In the genomic region with DNA sequence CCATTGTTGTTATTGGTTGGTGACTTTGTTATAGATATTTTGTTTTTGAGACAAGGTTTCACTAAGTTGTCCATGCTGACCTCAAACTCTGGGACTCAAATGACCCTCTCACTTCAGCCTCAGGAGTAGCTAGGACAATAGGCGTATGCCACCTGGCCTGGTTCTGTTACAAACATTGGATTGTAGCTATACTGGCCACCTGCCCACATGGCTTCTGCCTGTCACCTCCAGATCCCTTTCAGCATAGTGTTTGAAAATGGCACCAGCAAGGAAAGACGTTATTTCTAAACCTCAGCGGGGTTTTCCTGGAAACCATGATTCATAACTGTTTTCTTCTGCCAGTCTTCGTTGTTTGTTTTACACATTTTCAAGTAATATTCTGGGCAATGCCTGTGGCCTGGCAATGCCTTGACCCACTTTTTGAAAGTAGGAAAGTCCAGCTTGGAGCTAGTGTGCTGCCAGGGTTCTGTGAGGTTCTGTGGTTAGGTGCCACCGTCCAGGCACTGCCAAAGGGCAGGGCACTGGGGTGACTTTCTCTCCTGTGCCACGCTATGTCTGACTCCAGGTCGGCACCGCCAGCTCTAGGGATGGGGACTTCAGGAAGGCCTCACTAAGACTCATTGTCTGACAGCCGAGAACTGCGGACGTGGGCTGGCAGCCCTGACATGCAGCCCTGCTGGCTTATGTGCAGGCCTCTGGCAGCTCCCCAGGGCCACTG, we compare ENCODE assay signal across 13 mouse cellular contexts. TPM values are rescaled to one million over a fixed set of nuclear protein-coding genes. Genes with fewer than 3 reads are reported as not detected.
A peak's percentile ranks its signal among the peaks of the same experiment; 100 is the strongest.
DNase-seq lines count a peak whose midpoint lies in the region; TF ChIP-seq lines count a peak whose summit lies in the region.
"Had no signal": no experiment of that assay in that cellular context is flagged by ENCODE, and none has a peak within 500 bp of the region (broad histone marks: within the 10 kb centered on the region; RNA-seq: fewer than 3 reads in every experiment).

No protein-coding gene starts in this region.

- WGBS in kidney, adult 2 months = 57% methylated on average over 11 of the region's 11 CpGs

- intact Hi-C loops in gastrocnemius, postnatal 14 days (cut with DNase I; ENCODE audit: low total_unique reads) = no loop called here

- no peaks in the 10 kb centered on the region for H3K27me3 ChIP-seq in kidney, adult 2 months (replicated peaks; ENCODE audit: control insufficient read depth, insufficient read depth, low read length)
- H3K27me3 ChIP-seq: embryonic facial prominence, embryonic 15.5 days; liver, embryonic 13.5 days had no signal

- TF ChIP-seq CTCF in kidney, adult 2 months (conservative IDR thresholded peaks at IDR 0.05; ENCODE audit: insufficient read depth, insufficient read length, low read depth, low read length) = no peak

- no peaks in the 10 kb centered on the region for H3K36me3 ChIP-seq in kidney, adult 2 months (ENCODE audit: control insufficient read depth, insufficient read depth, low read length)
- H3K36me3 ChIP-seq: embryonic facial prominence, embryonic 15.5 days; liver, embryonic 13.5 days had no signal

- TF ChIP-seq POLR2A in kidney, adult 2 months (IDR thresholded peaks at IDR 0.05; ENCODE audit: low read depth, low read length) = no peak

- H3K4me1 ChIP-seq in kidney, adult 2 months (ENCODE audit: control insufficient read depth, insufficient read depth, low read length) = peaks cover 51% of the 10 kb centered on the region

- peak overlapping the region; percentile 85 for H3K27ac ChIP-seq in kidney, adult 2 months (ENCODE audit: insufficient read depth, low read depth, low read length)
- H3K27ac ChIP-seq: liver, embryonic 13.5 days had no signal

- peak; percentile 65 for DNase-seq in kidney, adult 2 months
- no peak for DNase-seq in kidney, adult 9 months
- peak; percentile 82 for DNase-seq in 3134 (ENCODE audit: extremely low read depth, insufficient read length, low spot score)
- DNase-seq in adrenal gland, postnatal 25 days = peak; percentile 72
- peak; percentile 52 for DNase-seq in gastrocnemius, postnatal 14 days
- DNase-seq in spleen, postnatal 14 days (ENCODE audit: low spot score in 2 of 2) = no peak
- no peak for DNase-seq in thymus, postnatal 14 days
- no peak for DNase-seq in c-Kit-positive CD71-positive TER-119-positive erythroid progenitor cells, embryonic 14.5 days (ENCODE audit: low spot score)
- DNase-seq: heart, adult 11 months; liver, embryonic 13.5 days had no signal

- H3K4me3 ChIP-seq in kidney, adult 2 months (ENCODE audit: insufficient read depth, low read depth, low read length) = no peak overlapping the region
- H3K4me3 ChIP-seq: embryonic facial prominence, embryonic 15.5 days; liver, embryonic 13.5 days; myocyte had no signal

RNA-seq across cellular contexts. Expression of gene Slc13a2, which starts 10.3 kb away (rescaled TPM):
- polyA plus RNA-seq in kidney, adult 2 months (2012; rRNA removed) = 91.0 and 105 TPM in 2 replicates
- total RNA-seq in adrenal gland, postnatal 25 days (2021) = not detected in 2 replicates
- not detected for total RNA-seq in gastrocnemius, postnatal 14 days (2021)
- total RNA-seq: adrenal gland, adult 18-20 months had no signal
- polyA plus RNA-seq: liver, embryonic 13.5 days had no signal

RNA-seq across cellular contexts. Expression of gene Foxn1, which starts 25.4 kb away (rescaled TPM):
- polyA plus RNA-seq in kidney, adult 2 months (2012; rRNA removed) = 0.03 and 0.05 TPM in 2 replicates
- total RNA-seq in adrenal gland, postnatal 25 days (2021) = 0.36 and 0.86 TPM in 2 replicates
- total RNA-seq in gastrocnemius, postnatal 14 days (2021) = not detected
- polyA plus RNA-seq: liver, embryonic 13.5 days had no signal

RNA-seq across cellular contexts. Expression of gene Slc46a1, which starts 53.7 kb away (rescaled TPM):
- 93.2 and 115 TPM in 2 replicates for polyA plus RNA-seq in kidney, adult 2 months (2012; rRNA removed)
- total RNA-seq in adrenal gland, postnatal 25 days (2021) = 46.2 and 57.5 TPM in 2 replicates
- total RNA-seq in gastrocnemius, postnatal 14 days (2021) = 1 to 10 TPM in 1 of 2 experiments, under 1 TPM in 1; 0.95 to 2.1 TPM

Comparison
In these comparisons a context has a peak if more than half of its experiments do, and no peak if none do; other contexts are left out.
1. DNase-seq: peak in kidney, adult 2 months (single experiment), 3134 (single experiment), adrenal gland, postnatal 25 days (single experiment) and gastrocnemius, postnatal 14 days (single experiment); none in kidney, adult 9 months (single experiment), spleen, postnatal 14 days (0 of 2), thymus, postnatal 14 days (single experiment) and c-Kit-positive CD71-positive TER-119-positive erythroid progenitor cells, embryonic 14.5 days (single experiment).
2. RNA of gene Slc46a1, which starts 53.7 kb away (total RNA-seq): 46.2 to 57.5 TPM in adrenal gland, postnatal 25 days; 0.95 to 2.1 TPM in gastrocnemius, postnatal 14 days; every median in the first group is over 10 times any median in the second.